Mouse (Mus musculus) erythroblast, embryonic 14.5 days (primary cell): ENCODE results near the gene Sgms1. TPM values are rescaled to one million over a fixed set of nuclear protein-coding genes. Genes with fewer than 3 reads are reported as not detected.

Source experiments
- H3K27me3 ChIP-seq: 2 replicates; pipeline ENCODE4 v1.6.1; 2012; ENCODE audit warnings: inconsistent platforms; ENCODE audit not compliant: control insufficient read depth
- H3K36me3 ChIP-seq: 2 replicates; pipeline ENCODE4 v1.6.1; 2012; ENCODE audit warnings: mild to moderate bottlenecking, inconsistent platforms; ENCODE audit not compliant: control insufficient read depth
- H3K4me1 ChIP-seq: 2 replicates; pipeline ENCODE4 v1.6.1; 2012; ENCODE audit warnings: inconsistent platforms; ENCODE audit not compliant: control insufficient read depth
- H3K4me3 ChIP-seq: replicated peaks from 2 replicates; pipeline ENCODE3; 2012; ENCODE audit warnings: moderate library complexity, mild to moderate bottlenecking, inconsistent platforms
- H3K9me3 ChIP-seq: 2 replicates; pipeline ENCODE4 v1.6.1; 2012; ENCODE audit warnings: low read length, inconsistent platforms, mixed read lengths; ENCODE audit not compliant: control insufficient read depth
- GATA1 ChIP-seq: IDR thresholded peaks from 2 replicates; pipeline ENCODE4 v1.6.1; 2012; ENCODE audit warnings: low read length, inconsistent platforms, mixed read lengths
- TAL1 ChIP-seq: IDR thresholded peaks from 3 replicates; pipeline ENCODE4 v1.6.1; 2012; ENCODE audit warnings: low read length, inconsistent platforms, mixed read lengths
- polyA plus RNA-seq: library from polyadenylated mRNA; stranded (reverse); fragments of >175 nt; gene quantifications from 2 replicates; pipeline ENCODE4 v1.2.3, GENCODE M21; 2012

Gene Sgms1
- polyA plus RNA-seq, 1 experiment = 0.28 TPM

- peaks cover 84% of the 10 kb centered on the region for H3K4me1 ChIP-seq
- H3K27me3 ChIP-seq = no peaks in the 10 kb centered on the region
- no peaks in the 10 kb centered on the region; the same call in 1 of the 2 replicates for H3K36me3 ChIP-seq
- H3K4me3 ChIP-seq = peak overlapping the region; percentile 64
- TF ChIP-seq TAL1 (peak; percentile 97), GATA1 (peak; percentile 94)
- no peaks in the 10 kb centered on the region for H3K9me3 ChIP-seq
Measured at GRCm38 (mm10) chr19:32272475-32273260, 116.8 kb downstream of the Sgms1 start.

- Histone ChIP-seq H3K4me1 (peaks cover 82% of the 10 kb centered on the region), H3K27me3 (no peaks in the 10 kb centered on the region), H3K9me3 (no peaks in the 10 kb centered on the region), H3K4me3 (peak overlapping the region; percentile 64), H3K36me3 (no peaks in the 10 kb centered on the region; the same call in 1 of the 2 replicates)
- TF ChIP-seq GATA1 = no peak
- TF ChIP-seq TAL1 = no peak
Measured at GRCm38 (mm10) chr19:32271455-32272200, 117.9 kb downstream of the Sgms1 start.

GRCm38 (mm10) chr19:32269844-32270176, 119.7 kb downstream of the Sgms1 start:
- no peaks in the 10 kb centered on the region for H3K9me3 ChIP-seq
- peaks cover 75% of the 10 kb centered on the region for H3K4me1 ChIP-seq
- TF ChIP-seq GATA1 (no peak), TAL1 (no peak)
- no peaks in the 10 kb centered on the region for H3K27me3 ChIP-seq
- H3K4me3 ChIP-seq = no peak overlapping the region
- H3K36me3 ChIP-seq = no peaks in the 10 kb centered on the region; the same call in 1 of the 2 replicates

GRCm38 (mm10) chr19:32269141-32269843, 120.2 kb downstream of the Sgms1 start:
- Histone ChIP-seq H3K27me3 (no peaks in the 10 kb centered on the region), H3K9me3 (no peaks in the 10 kb centered on the region), H3K4me1 (peaks cover 75% of the 10 kb centered on the region), H3K4me3 (no peak overlapping the region), H3K36me3 (no peaks in the 10 kb centered on the region; the same call in 1 of the 2 replicates)
- TF ChIP-seq TAL1 (no peak), GATA1 (no peak)

- H3K9me3 ChIP-seq = no peaks in the 10 kb centered on the region
- peaks cover 75% of the 10 kb centered on the region for H3K4me1 ChIP-seq
- no peak overlapping the region for H3K4me3 ChIP-seq
- TF ChIP-seq GATA1 (no peak), TAL1 (no peak)
- no peaks in the 10 kb centered on the region; the same call in 1 of the 2 replicates for H3K36me3 ChIP-seq
- no peaks in the 10 kb centered on the region for H3K27me3 ChIP-seq
Measured at GRCm38 (mm10) chr19:32268562-32268961, 121.0 kb downstream of the Sgms1 start.

- Histone ChIP-seq H3K4me3 (no peak overlapping the region), H3K4me1 (peaks cover 69% of the 10 kb centered on the region)
- TF ChIP-seq GATA1 (no peak), TAL1 (no peak)
Measured at GRCm38 (mm10) chr19:32266385-32267252, 122.9 kb downstream of the Sgms1 start.

GRCm38 (mm10) chr19:32263753-32264152, 125.8 kb downstream of the Sgms1 start:
- TF ChIP-seq TAL1 (no peak), GATA1 (no peak)
- no peaks in the 10 kb centered on the region; the same call in 1 of the 2 replicates for H3K36me3 ChIP-seq
- peaks cover 59% of the 10 kb centered on the region for H3K4me1 ChIP-seq
- H3K4me3 ChIP-seq = no peak overlapping the region
- no peaks in the 10 kb centered on the region for H3K9me3 ChIP-seq
- H3K27me3 ChIP-seq = no peaks in the 10 kb centered on the region

More at GRCm38 (mm10) chr19:32266385-32267252, 122.9 kb downstream of the Sgms1 start:
- Histone ChIP-seq H3K36me3 (no peaks in the 10 kb centered on the region; the same call in 1 of the 2 replicates), H3K27me3 (no peaks in the 10 kb centered on the region), H3K9me3 (no peaks in the 10 kb centered on the region)
